Mouse (Mus musculus): Measurements from ENCODE around the gene Eif4a2. TPM values are rescaled to one million over a fixed set of nuclear protein-coding genes. Genes with fewer than 3 reads are reported as not detected.

The Eif4a2 gene
- polyA plus RNA-seq, 1 experiment from 2014 or later: 58.3 TPM

Small RNAs within 50 kb of the gene (microRNA-seq; reads per million reads assigned to microRNA genes)
- gene Gm49346: not detected

Other genes starting within 250 kb of the Eif4a2 start
- gene Tbccd1, start 249.8 kb upstream of the Eif4a2 start, polyA plus RNA-seq (2015; fragmentation: Nextera tagmentation; extraction: Ambion mirVana): 22.9 and 27.6 TPM in 2 replicates
- 58.3 and 60.7 TPM in 2 replicates for gene Dnajb11, start 249.6 kb upstream of the Eif4a2 start, polyA plus RNA-seq (2015; fragmentation: Nextera tagmentation; extraction: Ambion mirVana)
- gene Ahsg, start 216.2 kb upstream of the Eif4a2 start, polyA plus RNA-seq (2015; fragmentation: Nextera tagmentation; extraction: Ambion mirVana): 2,676 and 4,109 TPM in 2 replicates
- 7.3 and 12.9 TPM in 2 replicates for gene Fetub, start 189.1 kb upstream of the Eif4a2 start, polyA plus RNA-seq (2015; fragmentation: Nextera tagmentation; extraction: Ambion mirVana)
- 2.2 and 4.9 TPM in 2 replicates for gene Hrg, start 156.4 kb upstream of the Eif4a2 start, polyA plus RNA-seq (2015; fragmentation: Nextera tagmentation; extraction: Ambion mirVana)
- 66.0 and 93.3 TPM in 2 replicates for gene Kng2, start 78.0 kb upstream of the Eif4a2 start, polyA plus RNA-seq (2015; fragmentation: Nextera tagmentation; extraction: Ambion mirVana)
- 918 and 1,131 TPM in 2 replicates for gene Kng1, start 49.6 kb upstream of the Eif4a2 start, polyA plus RNA-seq (2015; fragmentation: Nextera tagmentation; extraction: Ambion mirVana)
- gene Rfc4, start 20.3 kb downstream of the Eif4a2 start, polyA plus RNA-seq (2015; fragmentation: Nextera tagmentation; extraction: Ambion mirVana): 119 and 137 TPM in 2 replicates
- gene Adipoq, start 39.1 kb downstream of the Eif4a2 start, polyA plus RNA-seq (2015; fragmentation: Nextera tagmentation; extraction: Ambion mirVana): not detected in 2 replicates
- gene St6gal1, start 117.3 kb downstream of the Eif4a2 start, polyA plus RNA-seq (2015; fragmentation: Nextera tagmentation; extraction: Ambion mirVana): 12.9 and 15.4 TPM in 2 replicates

Measured in liver, embryonic 15.5 days (tissue).